Mouse (Mus musculus) adipocyte (in vitro differentiated cells): ENCODE results near the gene Phactr2.
"Not testable (repeated sequence)": the region's sequence is repeated elsewhere in the genome, so short reads cannot be mapped to it uniquely, and the experiment has no call there.

Experiments used
- DNase-seq: peaks from one replicate; pipeline ENCODE4 v3.0.0-alpha.2; 2016; ENCODE audit warnings: low spot score

Gene Phactr2

GRCm38 (mm10) chr10:13212326-13212725 is 261.9 kb downstream of the Phactr2 start:
- DNase-seq, result no peak

- no peak for DNase-seq
These were observed 264.1 kb downstream of the Phactr2 start for GRCm38 (mm10) chr10:13209930-13210637.

GRCm38 (mm10) chr10:13209506-13209905 is 264.7 kb downstream of the Phactr2 start:
- DNase-seq, result no peak

- DNase-seq, result no peak
These were observed 265.2 kb downstream of the Phactr2 start for GRCm38 (mm10) chr10:13209061-13209460.

- no peak for DNase-seq
These were observed 272.4 kb downstream of the Phactr2 start for GRCm38 (mm10) chr10:13201741-13202293.

- DNase-seq, result no peak
These were observed 273.4 kb downstream of the Phactr2 start for GRCm38 (mm10) chr10:13200862-13201261.

- no peak for DNase-seq
These were observed 275.0 kb downstream of the Phactr2 start for GRCm38 (mm10) chr10:13199234-13199633.

GRCm38 (mm10) chr10:13196872-13197507 is 277.2 kb downstream of the Phactr2 start:
- no peak for DNase-seq

- DNase-seq, result not testable (repeated sequence)
These were observed 280.7 kb downstream of the Phactr2 start for GRCm38 (mm10) chr10:13193496-13193895.

GRCm38 (mm10) chr10:13192731-13193351 is 281.4 kb downstream of the Phactr2 start, which contains the start of gene Ltv1:
TSS of gene Ltv1 (minus strand) at chr10:13193168.
- peak; percentile 97 for DNase-seq

GRCm38 (mm10) chr10:13189881-13190280 is 284.3 kb downstream of the Phactr2 start:
- DNase-seq, result no peak

GRCm38 (mm10) chr10:13186754-13187153 is 287.5 kb downstream of the Phactr2 start:
- DNase-seq, result no peak

- no peak for DNase-seq
These were observed 289.9 kb downstream of the Phactr2 start for GRCm38 (mm10) chr10:13184170-13184766.

GRCm38 (mm10) chr10:13180211-13180610 is 294.0 kb downstream of the Phactr2 start:
- no peak for DNase-seq

GRCm38 (mm10) chr10:13177973-13178624 is 296.1 kb downstream of the Phactr2 start, which contains the start of gene Zc2hc1b:
TSS of gene Zc2hc1b (minus strand) at chr10:13178023.
- DNase-seq, result no peak

- DNase-seq, result peak; percentile 29
These were observed 298.3 kb downstream of the Phactr2 start for GRCm38 (mm10) chr10:13175866-13176265.

GRCm38 (mm10) chr10:13172798-13173221 is 301.4 kb downstream of the Phactr2 start:
- DNase-seq, result no peak

GRCm38 (mm10) chr10:13171461-13171860 is 302.8 kb downstream of the Phactr2 start:
- no peak for DNase-seq

GRCm38 (mm10) chr10:13170739-13171448 is 303.3 kb downstream of the Phactr2 start:
- no peak for DNase-seq

GRCm38 (mm10) chr10:13168461-13168860 is 305.8 kb downstream of the Phactr2 start:
- no peak for DNase-seq

GRCm38 (mm10) chr10:13162031-13162430 is 312.2 kb downstream of the Phactr2 start:
- no peak for DNase-seq
